Mouse (Mus musculus) megakaryocyte progenitor cell, adult 5-6 weeks (primary cell): ENCODE data around the gene Siglec1. TPM values are rescaled to one million over a fixed set of nuclear protein-coding genes. Genes with fewer than 3 reads are reported as not detected.
"Not testable (repeated sequence)": the region's sequence is repeated elsewhere in the genome, so short reads cannot be mapped to it uniquely, and the experiment has no call there.

ENCODE experiments used
- ATAC-seq: replicated peaks from 2 replicates; pipeline ENCODE4 v1.8.0; 2016; ENCODE audit warnings: mild to moderate bottlenecking, moderate TSS enrichment, inconsistent platforms; ENCODE audit not compliant: poor library complexity
- total RNA-seq, 2 experiments: library from RNA; stranded (forward) in 1 of 2; stranded (reverse) in 1 of 2; fragments of 157-497, 149-512 nt in 1 of 2; fragments of 200-1000 nt in 1 of 2; gene quantifications; 2 replicates each; pipeline versions ENCODE4 v1.2.3 to v1.2.4; 2015 to 2017

The Siglec1 gene
- total RNA-seq, 2 experiments from 2014 or later: 0.07 TPM; not detected in 1

- ATAC-seq: no peak
Observed at GRCm38 (mm10) chr2:131053851-131054645, 32.5 kb downstream of the Siglec1 start.

GRCm38 (mm10) chr2:131052862-131053418 lies 33.6 kb downstream of the Siglec1 start:
- no peak for ATAC-seq

DNA sequence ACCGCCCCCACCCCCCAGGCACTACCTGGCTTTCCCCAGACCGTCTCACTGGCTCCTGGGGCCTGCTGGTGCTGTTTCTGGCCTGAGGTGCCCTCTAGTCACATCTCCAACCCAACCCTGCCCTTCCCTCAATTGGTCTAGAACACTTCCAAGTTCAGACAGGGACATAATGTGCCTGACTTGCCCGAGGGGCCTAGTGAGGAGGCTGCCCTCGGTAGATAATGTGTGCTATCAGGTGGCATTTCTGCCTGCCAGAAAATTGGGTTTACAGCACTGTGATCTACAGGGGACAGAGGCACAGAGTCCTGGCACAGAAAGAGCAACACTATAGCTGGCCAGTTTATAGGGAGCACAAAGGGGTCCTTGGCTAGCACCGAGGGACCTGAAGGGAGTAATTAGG lies 34.5 kb downstream of the Siglec1 start:
- peak; percentile 65 for ATAC-seq

DNA sequence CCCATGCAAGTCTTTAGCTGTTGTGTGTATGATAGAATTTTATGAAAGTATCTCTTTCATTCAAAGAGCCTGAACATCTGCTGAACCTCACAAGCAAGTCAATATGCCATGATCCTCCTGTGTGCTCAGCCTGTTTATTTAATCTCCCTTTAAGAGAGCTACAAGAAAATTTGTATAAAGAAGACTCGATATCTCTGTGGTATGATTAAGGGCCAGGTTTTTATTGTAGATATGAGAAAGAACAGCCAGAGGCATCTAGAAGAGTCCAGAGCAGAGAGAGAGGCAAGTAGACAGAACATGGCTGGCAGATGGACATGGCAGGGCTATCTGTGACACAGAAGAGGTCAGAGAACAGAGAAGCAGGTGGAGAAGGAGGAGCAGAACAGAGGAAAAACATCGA lies 40.5 kb downstream of the Siglec1 start:
- ATAC-seq: peak; percentile 39

DNA sequence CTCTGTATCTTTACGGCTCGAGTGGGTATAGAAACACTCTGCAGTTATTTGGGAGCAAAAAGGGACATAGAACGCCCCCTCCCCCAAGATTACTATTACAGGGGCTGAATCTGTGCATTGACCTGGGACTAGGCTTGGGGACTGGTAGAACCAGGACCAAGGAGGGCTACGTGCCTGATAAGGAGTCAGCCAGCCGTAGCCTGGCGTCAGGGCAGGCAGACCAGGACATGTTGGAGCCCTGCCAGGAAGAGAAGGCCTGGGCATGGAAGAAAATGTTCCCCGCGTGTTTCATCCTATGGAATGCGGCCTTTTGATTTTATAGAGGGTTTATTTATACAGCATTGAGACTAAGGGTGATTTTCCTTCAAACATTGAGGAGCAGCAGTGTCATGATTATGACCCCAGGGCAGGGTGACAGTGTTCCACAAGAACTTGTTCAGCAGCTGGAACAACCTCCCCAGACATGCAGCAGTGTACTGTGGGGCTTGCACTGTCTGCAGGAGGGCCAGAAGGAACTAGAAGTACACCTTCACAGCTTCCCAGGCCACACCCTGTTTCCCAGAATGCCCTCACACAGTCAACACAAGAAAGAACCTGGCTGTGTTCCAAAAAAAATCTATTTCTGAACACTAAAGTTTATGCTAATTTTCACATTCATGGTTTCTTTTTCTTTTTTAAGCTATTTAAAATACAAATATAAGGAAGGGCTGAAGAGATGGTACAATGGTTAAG lies 41.4 kb downstream of the Siglec1 start:
- ATAC-seq: peak; percentile 36

DNA sequence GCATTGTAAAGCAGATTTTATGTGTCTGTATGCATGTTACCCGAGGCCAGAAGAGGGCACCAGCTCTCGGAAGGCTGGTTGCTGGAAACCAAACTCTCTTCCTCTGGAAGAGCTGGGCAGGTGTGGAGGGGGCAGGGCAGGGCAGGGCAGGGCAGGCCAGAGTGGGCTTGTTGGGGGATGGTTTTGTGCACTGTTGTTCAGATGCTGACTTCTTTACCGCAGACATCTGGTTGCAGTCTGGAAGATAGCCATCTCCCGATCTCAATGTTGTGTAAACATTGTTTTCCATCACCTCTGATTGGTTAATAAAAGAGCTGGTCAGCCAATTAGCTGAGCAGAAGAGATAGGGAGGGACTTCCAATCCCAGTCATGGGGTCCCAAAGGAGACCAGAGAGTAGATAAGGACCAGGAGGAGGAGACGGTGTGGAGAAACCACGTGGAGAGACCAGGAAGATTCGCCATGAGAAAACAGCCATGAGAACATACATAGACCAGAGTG lies 42.2 kb downstream of the Siglec1 start:
- ATAC-seq: no peak

GRCm38 (mm10) chr2:131042988-131043387 lies 43.6 kb downstream of the Siglec1 start, which contains the start of gene Gfra4:
TSS of gene Gfra4 (minus strand) at chr2:131043088.
- ATAC-seq: no peak

- ATAC-seq: no peak
Observed at GRCm38 (mm10) chr2:131040854-131041825, 45.4 kb downstream of the Siglec1 start.

DNA sequence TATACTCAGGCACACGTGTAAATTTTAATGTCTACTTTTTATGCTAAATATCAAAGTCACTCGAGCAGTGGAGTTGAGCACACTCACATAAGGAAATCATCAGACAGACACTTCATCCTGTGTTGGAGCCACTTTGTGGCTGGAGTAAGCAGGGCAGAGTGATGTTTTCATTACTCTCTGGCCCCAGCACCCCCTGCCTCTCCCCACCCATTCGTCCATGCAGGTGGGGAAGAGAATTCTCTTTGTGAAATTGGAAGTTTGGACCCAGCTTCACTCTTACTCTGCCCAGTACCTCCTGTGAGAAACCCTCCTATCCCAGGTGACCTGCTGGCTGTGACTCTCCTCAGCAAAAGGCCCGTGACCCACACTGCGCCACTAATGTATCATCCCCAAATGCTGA lies 47.9 kb downstream of the Siglec1 start:
- ATAC-seq: no peak

DNA sequence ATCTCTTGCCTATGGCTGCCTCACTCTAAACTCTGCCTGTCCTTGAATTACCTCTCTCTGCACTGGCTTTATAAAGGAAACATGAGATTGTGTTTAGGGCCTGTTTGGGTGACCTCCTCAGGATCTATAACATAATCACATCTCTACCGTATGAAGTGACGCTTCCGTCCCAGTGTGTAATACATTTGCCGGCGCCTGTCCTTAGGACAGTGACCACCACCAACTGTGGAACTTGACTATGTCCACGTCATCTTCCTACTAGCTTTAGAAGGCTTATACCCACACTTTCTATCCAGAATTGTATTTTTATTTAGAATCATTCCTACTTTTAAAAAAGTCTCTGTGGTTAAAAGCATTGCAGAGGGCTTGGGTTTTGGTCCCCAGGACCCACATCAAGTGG lies 48.4 kb downstream of the Siglec1 start:
- ATAC-seq: no peak

DNA sequence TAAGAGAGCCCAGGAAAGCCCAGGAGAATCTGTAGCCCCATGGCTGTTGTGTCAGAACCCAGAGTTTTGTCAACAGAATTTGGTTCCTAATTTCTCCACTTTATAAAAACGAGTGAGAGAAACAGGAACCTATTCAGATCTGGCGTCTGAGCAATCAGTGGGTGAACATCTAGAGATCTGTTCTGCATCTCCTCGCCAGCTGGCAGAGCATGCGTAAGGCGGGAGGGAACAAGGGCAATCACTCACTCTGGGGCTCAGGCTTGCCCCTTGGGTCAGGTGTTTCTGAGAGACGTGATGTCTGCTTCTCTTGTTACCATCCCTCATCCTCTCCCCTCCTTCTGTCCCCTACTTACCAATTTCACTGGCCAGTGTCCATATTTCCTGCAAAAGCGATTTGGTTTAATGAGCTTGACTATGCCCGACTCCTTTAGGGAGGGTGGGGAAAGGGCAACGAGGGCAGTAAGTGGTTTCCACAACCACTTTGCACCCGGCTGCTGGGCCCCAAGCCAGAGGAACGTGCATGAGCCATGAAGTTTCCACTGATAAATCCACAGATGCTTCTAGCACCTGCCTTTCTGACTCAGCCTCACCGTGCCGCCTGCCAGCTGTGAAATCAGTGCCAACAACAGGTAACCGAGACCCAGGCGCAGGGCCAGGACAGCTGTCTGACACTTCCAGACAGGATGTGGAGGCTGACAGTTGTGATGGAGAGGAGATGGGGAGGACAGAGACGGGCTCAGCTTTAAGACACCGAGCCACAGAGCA lies 49.2 kb downstream of the Siglec1 start:
- peak; percentile 45 for ATAC-seq

DNA sequence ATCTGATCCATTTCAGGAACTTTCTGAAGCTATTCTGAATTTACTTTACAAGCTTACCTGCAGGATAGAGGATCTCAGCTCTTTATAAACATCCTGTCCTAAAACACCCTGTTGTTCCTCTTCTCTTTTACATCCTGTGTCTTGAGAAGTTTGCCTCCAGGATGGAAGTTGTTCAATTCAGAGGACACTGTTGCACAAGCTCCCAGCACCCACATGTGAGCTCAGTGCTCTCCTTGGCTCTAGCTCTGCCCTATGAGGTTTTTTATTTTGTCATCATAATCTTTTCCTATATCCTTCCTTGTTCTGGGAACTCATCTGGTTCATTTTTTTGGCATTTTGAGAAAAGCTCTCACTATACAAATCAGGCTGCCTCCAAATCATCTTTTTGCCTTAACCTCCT lies 49.8 kb downstream of the Siglec1 start:
- peak; percentile 59 for ATAC-seq

- no peak for ATAC-seq
Observed at GRCm38 (mm10) chr2:131036343-131036742, 50.2 kb downstream of the Siglec1 start.

DNA sequence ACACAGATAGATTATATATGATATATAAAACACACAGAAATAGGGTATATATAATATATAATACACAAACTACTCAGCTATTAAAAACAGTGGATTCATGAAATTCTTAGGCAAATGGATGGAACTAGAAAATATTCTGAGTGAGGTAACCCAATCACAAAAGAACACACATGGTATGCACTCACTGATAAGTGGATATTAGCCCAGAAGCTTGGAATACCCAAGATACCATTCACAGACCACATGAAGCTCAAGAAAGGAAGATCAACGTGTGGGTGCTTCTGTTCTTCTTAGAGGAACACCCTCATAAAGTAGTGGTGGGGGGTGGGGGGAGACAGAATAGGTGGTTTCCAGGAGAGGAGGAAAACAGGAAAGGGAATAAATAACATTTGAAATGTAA lies 55.2 kb downstream of the Siglec1 start:
- not testable (repeated sequence) for ATAC-seq

DNA sequence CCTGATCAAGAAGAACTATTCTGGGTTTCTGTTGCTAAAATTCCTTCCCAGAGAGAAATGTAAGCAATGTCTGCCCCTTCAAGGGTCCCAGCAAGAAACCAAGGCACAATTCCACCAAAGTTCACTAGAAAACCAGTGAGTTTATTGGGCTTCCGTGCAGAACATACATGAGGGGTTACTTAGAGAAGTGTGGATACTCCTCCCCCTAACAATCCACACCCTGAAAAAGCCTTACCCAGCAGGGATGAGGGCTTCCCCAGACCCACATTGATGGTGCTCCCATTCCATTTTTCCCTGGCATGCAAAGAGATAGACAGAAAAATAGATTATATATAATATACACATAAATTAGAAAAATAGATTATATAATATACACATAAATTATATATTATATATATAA lies 55.6 kb downstream of the Siglec1 start:
- ATAC-seq: no peak

DNA sequence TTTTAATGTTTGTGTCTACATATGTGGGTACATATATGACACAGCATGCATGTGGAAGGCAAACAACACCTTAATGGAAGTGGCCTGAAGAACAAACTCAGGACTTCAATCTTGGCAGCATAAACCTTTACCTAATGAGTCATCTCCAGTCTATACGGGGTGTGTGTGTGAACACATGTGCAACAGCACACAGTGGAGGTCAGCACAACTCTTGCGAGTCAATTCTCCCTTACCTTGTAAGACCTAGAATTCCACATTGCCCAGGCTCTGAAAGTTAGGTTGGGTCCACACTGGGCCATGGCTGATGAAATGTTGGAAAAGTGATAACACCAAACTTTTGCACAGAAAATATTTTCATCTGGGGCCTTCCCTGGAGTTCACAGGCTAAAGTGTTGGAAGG lies 56.0 kb downstream of the Siglec1 start:
- ATAC-seq: no peak

DNA sequence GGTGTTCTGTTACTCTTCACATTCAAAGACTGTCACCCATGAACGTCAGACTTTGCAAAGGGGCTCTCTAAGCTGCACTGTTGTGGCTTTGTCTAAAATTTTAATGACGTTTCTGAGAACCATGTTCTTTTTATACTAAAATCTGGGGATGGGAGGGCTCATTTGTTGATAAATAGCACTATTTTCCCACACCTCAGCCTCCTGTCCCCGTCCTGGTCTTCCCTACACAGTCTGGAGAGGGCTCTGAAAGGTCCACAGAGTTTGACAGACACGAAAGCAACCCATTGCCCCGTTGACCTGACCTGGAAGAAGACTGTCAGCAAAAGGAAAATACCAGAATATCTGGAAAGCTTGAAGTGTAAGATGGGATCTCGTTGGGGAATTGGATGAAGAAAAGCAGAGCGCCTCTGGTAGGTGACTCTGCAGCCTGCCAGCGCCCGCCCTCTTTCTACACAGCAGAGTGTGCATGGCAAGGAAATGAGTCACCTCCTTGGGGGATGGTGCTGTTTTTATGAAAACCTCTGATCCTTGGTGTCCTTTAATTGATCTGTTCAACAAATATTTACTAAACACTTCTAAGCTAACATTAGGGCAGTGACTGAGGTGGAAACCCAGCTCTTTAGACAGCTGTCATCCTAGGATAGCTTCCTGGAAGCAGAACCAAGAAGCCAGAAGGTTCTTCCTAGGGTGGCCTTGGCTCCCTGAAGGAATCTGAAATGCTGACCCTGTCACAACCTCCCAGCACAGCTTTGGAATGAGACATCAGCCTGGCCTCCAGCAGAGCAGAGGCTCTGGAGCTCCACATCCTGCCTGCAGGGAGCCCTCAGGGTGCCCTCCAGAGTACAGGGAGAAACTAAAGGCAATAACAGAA lies 57.3 kb downstream of the Siglec1 start:
- no peak for ATAC-seq

- no peak for ATAC-seq
Observed at GRCm38 (mm10) chr2:131026941-131027340, 59.6 kb downstream of the Siglec1 start.

DNA sequence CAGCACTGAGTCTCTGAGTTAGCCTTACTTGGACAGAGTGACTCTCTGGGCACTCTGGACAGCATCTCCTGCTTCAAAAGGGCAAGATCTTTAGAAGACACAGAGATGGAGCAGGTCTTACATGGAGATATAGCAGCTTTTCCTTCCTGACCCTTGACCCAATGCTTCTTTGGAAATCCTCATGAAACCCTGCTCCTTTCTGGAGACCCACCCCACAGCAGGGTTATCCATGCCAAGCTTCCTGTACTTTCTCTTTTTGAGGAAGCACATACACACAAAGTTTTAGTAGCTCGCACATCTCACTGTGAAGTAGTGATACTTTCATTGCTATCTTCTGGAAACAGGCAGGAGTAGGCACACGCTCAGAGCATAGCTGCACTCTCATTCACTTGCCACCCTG lies 61.3 kb downstream of the Siglec1 start:
- ATAC-seq: no peak
